Mouse (Mus musculus) limb, embryonic 14.5 days (tissue): ENCODE measurements at regions not wholly inside any gene's neighbourhood (a gene's known extent, or its start where the extent isn't known, plus 50 kb on each side); places are given as distances from the start of the nearest gene placed in this dataset.

Source experiments
- ATAC-seq: fragments of 200-750 bp; cut with Nextera tagmentation; 2 replicates; pipeline ENCODE4 v1.8.0; 2017; ENCODE audit warnings: low read depth, moderate number of reproducible peaks, moderate TSS enrichment; ENCODE audit not compliant: low FRiP score
- DNase-seq: peaks from one replicate; pipeline ENCODE4 v3.0.0-alpha.2; 2015; ENCODE audit warnings: low spot score
- H3K27ac ChIP-seq: fragments of 300-500 bp; sonication (generic); replicated peaks from 2 replicates; pipeline ENCODE4 v1.5.1; 2014; ENCODE audit warnings: low read depth, mild to moderate bottlenecking, low read length, moderate library complexity, mixed read lengths
- H3K27me3 ChIP-seq: fragments of 300-500 bp; sonication (generic); 2 replicates; pipeline ENCODE4 v1.6.1; 2014; ENCODE audit warnings: low read length, mixed read lengths; ENCODE audit not compliant: control insufficient read depth, insufficient read depth
- H3K36me3 ChIP-seq: fragments of 300-500 bp; sonication (generic); 2 replicates; pipeline ENCODE4 v1.6.1; 2014; ENCODE audit warnings: mild to moderate bottlenecking, low read length, moderate library complexity, mixed read lengths; ENCODE audit not compliant: control insufficient read depth, insufficient read depth
- H3K4me1 ChIP-seq: fragments of 300-500 bp; sonication (generic); 2 replicates; pipeline ENCODE4 v1.6.1; 2014; ENCODE audit warnings: antibody characterized with exemption, low read length, mixed read lengths; ENCODE audit not compliant: control insufficient read depth, insufficient read depth
- H3K4me2 ChIP-seq: fragments of 300-500 bp; sonication (generic); replicated peaks from 2 replicates; pipeline ENCODE4 v1.6.1; 2014; ENCODE audit warnings: low read depth, mild to moderate bottlenecking, low read length, moderate library complexity; ENCODE audit not compliant: severe bottlenecking
- H3K4me3 ChIP-seq: fragments of 300-500 bp; sonication (generic); replicated peaks from 2 replicates; pipeline ENCODE4 v1.5.1; 2014; ENCODE audit warnings: low read length
- H3K9ac ChIP-seq: fragments of 300-500 bp; sonication (generic); 2 replicates; pipeline ENCODE4 v1.6.1; 2014; ENCODE audit warnings: mild to moderate bottlenecking, low read depth, low read length, moderate library complexity; ENCODE audit not compliant: severe bottlenecking
- H3K9me3 ChIP-seq: fragments of 300-500 bp; sonication (generic); 2 replicates; pipeline ENCODE4 v1.6.1; 2016; ENCODE audit warnings: low read length; ENCODE audit not compliant: control insufficient read depth
- POLR2A ChIP-seq: fragments of 200-500 bp; IDR thresholded peaks from 2 replicates; pipeline ENCODE4 v1.8.0; 2012; ENCODE audit warnings: inconsistent platforms, mild to moderate bottlenecking, moderate library complexity, borderline replicate concordance; ENCODE audit not compliant: insufficient read depth, insufficient read length; ENCODE audit errors: extremely low read depth
- WGBS: fragments of 180-500 bp; shearing (Covaris S2); extraction: QIAGEN DNeasy Blood & Tissue Kit; methylation state at CpG from one replicate; pipeline ENCODE4 v1.1.7; 2014; 5-methylcytosine and 5-hydroxymethylcytosine counted together

DNA sequence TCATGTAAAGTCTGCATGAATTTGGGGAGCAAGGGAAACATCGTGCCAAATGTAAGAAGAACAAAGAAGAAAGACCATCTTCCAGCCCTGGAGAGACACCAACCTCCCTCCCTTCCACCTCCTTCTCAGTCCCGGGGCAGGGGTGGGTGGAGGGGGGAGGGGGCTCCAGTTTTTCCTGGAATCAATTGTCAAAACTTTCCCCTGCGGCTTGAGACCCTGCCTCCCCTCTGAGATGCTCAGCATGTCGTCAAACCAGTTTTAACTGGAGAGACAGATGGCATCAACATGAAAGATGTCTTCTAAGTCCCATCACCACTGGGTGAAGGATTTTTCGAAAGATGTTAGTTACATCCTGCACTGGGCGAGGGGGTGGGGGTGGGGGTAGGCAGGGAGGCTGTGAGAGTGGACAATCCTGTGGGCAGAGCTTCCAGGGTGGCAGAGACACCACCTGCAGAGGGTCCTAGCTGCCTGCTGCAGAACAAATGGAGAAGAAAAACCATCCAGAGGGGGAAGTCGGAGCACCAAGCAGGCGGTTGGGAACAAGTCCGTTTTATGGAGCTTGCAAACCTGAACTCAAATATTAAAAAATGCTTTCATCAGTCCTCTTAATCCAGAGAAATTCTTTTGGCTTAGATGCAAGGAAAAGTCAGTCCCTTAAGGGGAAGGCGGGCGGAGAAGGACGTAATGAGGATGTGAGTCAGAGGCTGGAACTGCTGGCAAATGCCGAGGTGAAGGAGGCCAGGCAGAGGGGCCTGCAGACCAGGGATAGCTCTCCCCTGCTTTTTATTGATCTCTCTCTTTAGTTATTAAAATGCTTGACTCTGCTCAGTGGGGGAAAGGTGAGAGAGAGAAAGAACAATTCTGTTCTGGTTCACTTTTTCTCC lies 157.6 kb downstream of the Gas1 start:
- no peaks in the 10 kb centered on the region for H3K36me3 ChIP-seq
- H3K4me2 ChIP-seq: peak overlapping the region; percentile 22; the same call in 1 of the 2 replicates
- TF ChIP-seq POLR2A: no peak
- peak overlapping the region; percentile 3; the same call in 1 of the 2 replicates for H3K9ac ChIP-seq
- H3K27ac ChIP-seq: peak overlapping the region; percentile 90
- H3K4me3 ChIP-seq: no peak overlapping the region
- ATAC-seq: peak; percentile 93
- no peaks in the 10 kb centered on the region for H3K27me3 ChIP-seq
- peaks cover 50% of the 10 kb centered on the region for H3K4me1 ChIP-seq
- DNase-seq: peak; percentile 93
- 2% methylated on average over 13 of the region's 13 CpGs for WGBS
- no peaks in the 10 kb centered on the region for H3K9me3 ChIP-seq

- Histone ChIP-seq H3K9me3 (no peaks in the 10 kb centered on the region), H3K27ac (peak overlapping the region; percentile 69), H3K4me1 (peaks cover 76% of the 10 kb centered on the region), H3K4me2 (no peak overlapping the region), H3K27me3 (no peaks in the 10 kb centered on the region), H3K36me3 (no peaks in the 10 kb centered on the region), H3K4me3 (no peak overlapping the region), H3K9ac (no peak overlapping the region)
- 30% methylated on average over 8 of the region's 8 CpGs for WGBS
- no peak for TF ChIP-seq POLR2A
- ATAC-seq: peak; percentile 63
- peak; percentile 88 for DNase-seq
Measured at GRCm38 (mm10) chr13:60015854-60016366, 161.3 kb downstream of the Gas1 start.

DNA sequence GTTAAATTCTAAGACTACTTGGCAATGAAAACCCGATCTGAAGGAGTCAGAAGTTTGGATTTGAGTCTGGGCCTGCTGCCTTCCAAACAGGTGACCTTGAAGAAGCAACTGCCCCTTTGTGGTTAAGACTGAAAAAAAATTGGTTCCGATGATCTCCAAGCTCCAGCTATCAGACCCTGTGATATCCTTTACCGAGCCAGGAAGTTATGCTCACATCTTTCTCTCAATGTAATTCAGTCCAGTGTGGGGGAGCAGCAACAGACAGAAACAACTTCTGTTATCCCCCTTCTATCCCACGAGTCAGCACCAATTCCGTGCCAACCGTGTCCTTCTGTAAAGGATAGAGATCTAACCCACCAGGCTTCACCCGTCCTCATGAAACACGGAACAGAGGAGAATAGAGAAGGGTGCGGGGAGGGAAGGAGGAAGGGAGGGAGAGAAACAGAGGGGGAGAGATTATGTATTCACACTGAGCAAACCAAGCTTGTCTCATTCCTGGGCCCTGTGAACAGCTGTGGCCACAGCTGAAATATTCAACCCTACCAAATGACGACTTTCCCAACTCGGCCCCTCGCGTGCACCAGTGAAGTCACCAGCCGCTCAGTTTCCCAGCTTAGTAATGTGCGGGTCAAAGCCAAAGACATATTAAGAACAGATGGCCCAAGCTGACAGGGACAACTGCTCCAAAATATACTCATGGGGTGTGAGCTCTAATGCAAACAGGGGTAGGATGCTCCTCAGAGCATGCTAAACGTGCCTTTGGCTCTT lies 164.9 kb downstream of the Gas1 start:
- WGBS: 49% methylated on average over 16 of the region's 16 CpGs
- Histone ChIP-seq H3K27me3 (no peaks in the 10 kb centered on the region), H3K9me3 (no peaks in the 10 kb centered on the region), H3K4me2 (no peak overlapping the region), H3K27ac (peak overlapping the region; percentile 45), H3K9ac (no peak overlapping the region), H3K4me1 (peaks cover 74% of the 10 kb centered on the region), H3K4me3 (no peak overlapping the region), H3K36me3 (no peaks in the 10 kb centered on the region)
- TF ChIP-seq POLR2A: no peak
- peak; percentile 89 for DNase-seq
- ATAC-seq: peak; percentile 76

DNA sequence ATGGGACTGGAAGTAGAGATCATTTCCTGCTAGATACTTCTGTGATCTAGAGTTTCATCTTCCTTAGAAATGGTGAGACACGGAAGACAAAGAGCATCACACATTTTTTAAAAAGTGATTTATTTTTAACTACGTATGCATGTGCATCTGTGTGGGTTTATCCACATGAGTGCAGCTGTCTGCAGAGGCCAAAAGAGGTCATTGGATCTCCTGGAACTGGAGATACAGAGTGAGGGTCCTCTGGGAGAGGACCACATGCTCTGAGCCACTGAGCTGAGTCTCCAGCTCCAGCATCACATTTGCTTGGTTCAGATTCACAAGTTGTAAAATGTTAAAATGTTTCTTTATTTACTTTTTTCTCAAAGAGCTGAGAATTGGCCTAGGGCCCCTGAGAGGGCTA lies 166.1 kb downstream of the Gas1 start:
- ATAC-seq: no peak
- 66% methylated on average over 2 of the region's 2 CpGs for WGBS
- Histone ChIP-seq H3K4me1 (peaks cover 69% of the 10 kb centered on the region), H3K9me3 (no peaks in the 10 kb centered on the region), H3K27ac (no peak overlapping the region), H3K36me3 (no peaks in the 10 kb centered on the region), H3K4me3 (no peak overlapping the region), H3K9ac (no peak overlapping the region), H3K4me2 (no peak overlapping the region), H3K27me3 (no peaks in the 10 kb centered on the region)
- DNase-seq: no peak
- TF ChIP-seq POLR2A: no peak

DNA sequence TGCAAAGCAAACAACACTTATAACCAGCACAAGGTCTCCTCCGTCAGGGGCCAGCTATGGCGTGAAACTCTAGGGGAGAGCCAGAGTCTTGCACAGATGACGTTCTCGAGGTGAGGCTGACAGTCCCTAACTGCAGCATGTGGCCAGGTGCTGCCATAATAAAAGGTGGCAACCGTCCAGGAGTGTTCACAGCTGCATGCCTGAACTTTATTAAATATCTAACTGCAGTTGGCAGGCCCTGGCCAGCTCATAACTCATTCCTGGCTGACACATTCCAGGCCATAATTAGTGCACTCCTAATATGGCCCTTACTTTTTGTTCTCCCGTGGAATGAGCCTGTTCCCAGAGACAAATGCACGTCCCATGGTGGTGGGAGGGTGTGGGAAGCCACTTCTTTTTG lies 169.6 kb downstream of the Gas1 start:
- ATAC-seq (peak; percentile 76), DNase-seq (peak; percentile 95)
- no peak overlapping the region for H3K4me3 ChIP-seq
- WGBS: 6% methylated on average over 7 of the region's 7 CpGs
- no peaks in the 10 kb centered on the region for H3K9me3 ChIP-seq
- no peaks in the 10 kb centered on the region for H3K36me3 ChIP-seq
- no peak overlapping the region for H3K9ac ChIP-seq
- no peaks in the 10 kb centered on the region for H3K27me3 ChIP-seq
- H3K27ac ChIP-seq: peak overlapping the region; percentile 76
- no peak for TF ChIP-seq POLR2A
- H3K4me1 ChIP-seq: peaks cover 41% of the 10 kb centered on the region
- H3K4me2 ChIP-seq: no peak overlapping the region
